ENCODE assay signal across 20 mouse cellular contexts in genomic region chr9:96134470-96134869, GRCm38 (mm10). TPM values are rescaled to one million over a fixed set of nuclear protein-coding genes. Genes with fewer than 3 reads are reported as not detected.
DNase-seq lines count a peak whose midpoint lies in the region; ATAC-seq and TF ChIP-seq lines count a peak whose summit lies in the region.
"Had no signal": no experiment of that assay in that cellular context is flagged by ENCODE, and none has a peak within 500 bp of the region (broad histone marks: within the 10 kb centered on the region; RNA-seq: fewer than 3 reads in every experiment).

No protein-coding gene starts in this region.

- H3K27ac ChIP-seq in embryonic facial prominence, embryonic 15.5 days (replicated peaks), result peak overlapping the region; percentile 65
- H3K27ac ChIP-seq in embryonic facial prominence, embryonic 10.5 days (replicated peaks), result no peak overlapping the region
- peak overlapping the region; percentile 12; the same call in 1 of the 2 replicates for H3K27ac ChIP-seq in layer of hippocampus, adult 2 months
- peak overlapping the region; percentile 21; the same call in 1 of the 2 replicates for H3K27ac ChIP-seq in intestine, postnatal 0 days (ENCODE audit: low read depth, low read length)
- H3K27ac ChIP-seq in liver, postnatal 0 days (ENCODE audit: low read depth), result no peak overlapping the region
- H3K27ac ChIP-seq: forebrain, embryonic 15.5 days; hindbrain, embryonic 13.5 days; liver, embryonic 13.5 days; lung, embryonic 15.5 days; midbrain, embryonic 13.5 days; neural tube, embryonic 12.5 days had no signal

- H3K4me1 ChIP-seq in embryonic facial prominence, embryonic 15.5 days, result 0 out of 2 replicates have a peak, but pooled peaks cover 3% of the 10 kb centered on the region
- H3K4me1 ChIP-seq in embryonic facial prominence, embryonic 10.5 days, result peaks cover 4% of the 10 kb centered on the region
- peaks cover 10% of the 10 kb centered on the region; the same call in 1 of the 2 replicates for H3K4me1 ChIP-seq in intestine, postnatal 0 days (replicated peaks; ENCODE audit: control insufficient read depth, insufficient read depth, low read length)
- H3K4me1 ChIP-seq in liver, postnatal 0 days (ENCODE audit: insufficient read depth), result no peaks in the 10 kb centered on the region
- H3K4me1 ChIP-seq: forebrain, embryonic 15.5 days; hindbrain, embryonic 13.5 days; liver, embryonic 13.5 days; lung, embryonic 15.5 days; neural tube, embryonic 12.5 days had no signal

- WGBS in embryonic facial prominence, embryonic 15.5 days, result 68% methylated on average over 7 of the region's 7 CpGs
- WGBS in embryonic facial prominence, embryonic 10.5 days, result 81% methylated on average over 7 of the region's 7 CpGs
- 53% methylated on average over 7 of the region's 7 CpGs for WGBS in intestine, postnatal 0 days
- 76% methylated on average over 7 of the region's 7 CpGs for WGBS in liver, postnatal 0 days (ENCODE audit: insufficient replicate concordance)

- H3K9ac ChIP-seq in embryonic facial prominence, embryonic 15.5 days, result no peak overlapping the region
- H3K9ac ChIP-seq in intestine, postnatal 0 days (ENCODE audit: low read depth, low read length), result no peak overlapping the region
- H3K9ac ChIP-seq in liver, postnatal 0 days (replicated peaks), result no peak overlapping the region
- H3K9ac ChIP-seq: forebrain, embryonic 15.5 days; hindbrain, embryonic 13.5 days; liver, embryonic 13.5 days; lung, embryonic 15.5 days; midbrain, embryonic 13.5 days; neural tube, embryonic 12.5 days had no signal

- no peaks in the 10 kb centered on the region for H3K27me3 ChIP-seq in embryonic facial prominence, embryonic 15.5 days
- no peaks in the 10 kb centered on the region for H3K27me3 ChIP-seq in embryonic facial prominence, embryonic 10.5 days (replicated peaks; ENCODE audit: low read depth, poor library complexity, severe bottlenecking)
- H3K27me3 ChIP-seq in intestine, postnatal 0 days (replicated peaks; ENCODE audit: control insufficient read depth, insufficient read depth, low read length), result no peaks in the 10 kb centered on the region
- H3K27me3 ChIP-seq in liver, postnatal 0 days (ENCODE audit: insufficient read depth, low read length), result 0 out of 2 replicates have a peak, but pooled peaks cover 3% of the 10 kb centered on the region
- H3K27me3 ChIP-seq: forebrain, embryonic 15.5 days; hindbrain, embryonic 13.5 days; liver, embryonic 13.5 days; lung, embryonic 15.5 days; megakaryocyte, embryonic 14.5 days; midbrain, embryonic 13.5 days; neural tube, embryonic 12.5 days had no signal

- TF ChIP-seq EP300 in liver, postnatal 0 days (IDR thresholded peaks at IDR 0.05; ENCODE audit: low read depth), result no peak

- H3K4me3 ChIP-seq in embryonic facial prominence, embryonic 15.5 days (replicated peaks), result no peak overlapping the region
- H3K4me3 ChIP-seq in embryonic facial prominence, embryonic 10.5 days, result no peak overlapping the region
- H3K4me3 ChIP-seq in layer of hippocampus, adult 2 months, result no peak overlapping the region
- H3K4me3 ChIP-seq in intestine, postnatal 0 days (ENCODE audit: low read depth, low read length), result no peak overlapping the region
- H3K4me3 ChIP-seq in liver, postnatal 0 days (ENCODE audit: low read depth, low read length), result no peak overlapping the region
- H3K4me3 ChIP-seq: forebrain, embryonic 15.5 days; hindbrain, embryonic 13.5 days; liver, embryonic 13.5 days; lung, embryonic 15.5 days; megakaryocyte, embryonic 14.5 days; midbrain, embryonic 13.5 days; neural tube, embryonic 12.5 days had no signal

- H3K4me2 ChIP-seq in embryonic facial prominence, embryonic 15.5 days (replicated peaks), result no peak overlapping the region
- peak overlapping the region; percentile 51 for H3K4me2 ChIP-seq in intestine, postnatal 0 days (replicated peaks; ENCODE audit: low read depth)
- H3K4me2 ChIP-seq in liver, postnatal 0 days (ENCODE audit: low read depth, low read length), result no peak overlapping the region
- H3K4me2 ChIP-seq: forebrain, embryonic 15.5 days; hindbrain, embryonic 13.5 days; liver, embryonic 13.5 days; lung, embryonic 15.5 days; midbrain, embryonic 13.5 days; neural tube, embryonic 12.5 days had no signal

- no peaks in the 10 kb centered on the region for H3K9me3 ChIP-seq in embryonic facial prominence, embryonic 15.5 days (replicated peaks)
- H3K9me3 ChIP-seq in embryonic facial prominence, embryonic 10.5 days, result no peaks in the 10 kb centered on the region
- H3K9me3 ChIP-seq in intestine, postnatal 0 days (ENCODE audit: control insufficient read depth), result no peaks in the 10 kb centered on the region
- no peaks in the 10 kb centered on the region for H3K9me3 ChIP-seq in liver, postnatal 0 days (ENCODE audit: low read length)
- H3K9me3 ChIP-seq: forebrain, embryonic 15.5 days; hindbrain, embryonic 13.5 days; liver, embryonic 13.5 days; lung, embryonic 15.5 days; megakaryocyte, embryonic 14.5 days; midbrain, embryonic 13.5 days; neural tube, embryonic 12.5 days had no signal

- no peaks in the 10 kb centered on the region for H3K36me3 ChIP-seq in embryonic facial prominence, embryonic 15.5 days
- no peaks in the 10 kb centered on the region; the same call in 1 of the 2 replicates for H3K36me3 ChIP-seq in embryonic facial prominence, embryonic 10.5 days (replicated peaks)
- no peaks in the 10 kb centered on the region for H3K36me3 ChIP-seq in intestine, postnatal 0 days (ENCODE audit: control insufficient read depth, insufficient read depth)
- H3K36me3 ChIP-seq in liver, postnatal 0 days (replicated peaks; ENCODE audit: insufficient read depth, low read length), result no peaks in the 10 kb centered on the region
- H3K36me3 ChIP-seq: forebrain, embryonic 15.5 days; liver, embryonic 13.5 days; lung, embryonic 15.5 days; midbrain, embryonic 13.5 days; neural tube, embryonic 12.5 days had no signal

- DNase-seq in embryonic facial prominence, embryonic 10.5 days (ENCODE audit: low spot score), result no peak
- DNase-seq in layer of hippocampus, adult 2 months (ENCODE audit: low spot score in 2 of 2), result no peak
- DNase-seq in layer of hippocampus, adult 18-20 months (ENCODE audit: low spot score in 2 of 2), result no peak
- no peak for DNase-seq in thymus, postnatal 14 days
- no peak for DNase-seq in liver, postnatal 0 days
- DNase-seq: cerebellum, adult 8-10 months; embryo, embryonic 11 days; kidney, adult 9 months; liver, embryonic 13.5 days; right cerebral cortex, postnatal 4 days; thymus, postnatal 36 days had no signal

- no peak for TF ChIP-seq CTCF in layer of hippocampus, adult 2 months (conservative IDR thresholded peaks at IDR 0.05)
- no peak for TF ChIP-seq CTCF in intestine, postnatal 0 days (IDR thresholded peaks at IDR 0.05; ENCODE audit: low read depth)
- no peak for TF ChIP-seq CTCF in liver, postnatal 0 days (IDR thresholded peaks at IDR 0.05; ENCODE audit: low read depth)

- ATAC-seq in embryonic facial prominence, embryonic 15.5 days (ENCODE audit: insufficient number of reproducible peaks, low FRiP score, low TSS enrichment, low read depth), result no peak
- ATAC-seq in intestine, postnatal 0 days, result 0 out of 2 replicates have a peak, but pooled peaks have one; percentile 21
- no peak for ATAC-seq in liver, postnatal 0 days
- ATAC-seq: forebrain, embryonic 15.5 days; inflammation-experienced regulatory T-cells, adult 6 months; midbrain, embryonic 13.5 days had no signal

RNA-seq across cellular contexts. Expression of gene Gk5, which starts 15.3 kb away (rescaled TPM):
- polyA plus RNA-seq in embryonic facial prominence, embryonic 15.5 days (2015; fragmentation: Nextera tagmentation; extraction: Ambion mirVana), result 7.7 and 8.2 TPM in 2 replicates
- polyA plus RNA-seq in embryonic facial prominence, embryonic 10.5 days (2016; fragmentation: Nextera tagmentation; extraction: Ambion mirVana), result 4.6 and 4.8 TPM in 2 replicates
- total RNA-seq in layer of hippocampus, adult 2 months (2021), result 1 to 10 TPM; 4.5 to 5.6 TPM
- 1 to 10 TPM; 3.3 TPM for total RNA-seq in layer of hippocampus, adult 18-20 months (2021)
- polyA plus RNA-seq in intestine, postnatal 0 days (2015; fragmentation: Nextera tagmentation; extraction: Ambion mirVana), result 2.9 and 3.0 TPM in 2 replicates
- polyA plus RNA-seq in liver, postnatal 0 days (2015; fragmentation: Nextera tagmentation; extraction: Ambion mirVana), result 0.32 and 0.39 TPM in 2 replicates

Comparison
In these comparisons a context has a peak if more than half of its experiments do, and no peak if none do; other contexts are left out.
1. H3K27ac ChIP-seq: peak in embryonic facial prominence, embryonic 15.5 days (single experiment), layer of hippocampus, adult 2 months (single experiment) and intestine, postnatal 0 days (single experiment); none in embryonic facial prominence, embryonic 10.5 days (single experiment) and liver, postnatal 0 days (single experiment).